Mouse (Mus musculus): Measurements from ENCODE around the gene Rin3.

GRCm38 (mm10) chr12:102348447-102348846 is 65.6 kb downstream of the Rin3 start:
- TF ChIP-seq USF1 (IDR thresholded peaks at IDR 0.05; ENCODE audit: low read depth, low read length) (no peak), UBTF (IDR thresholded peaks at IDR 0.05; ENCODE audit: borderline replicate concordance, insufficient read depth, low read depth, low read length) (no peak), POLR2A (IDR thresholded peaks at IDR 0.05; ENCODE audit: control insufficient read depth in 1 of 2, insufficient read depth in 1 of 2, low read depth in 1 of 2, low read length in 2 of 2, poor library complexity in 1 of 2) (no peak), MAZ (IDR thresholded peaks at IDR 0.05; ENCODE audit: low read depth, low read length) (no peak), EP300 (IDR thresholded peaks at IDR 0.05; ENCODE audit: low read depth in 1 of 2, low read length in 2 of 2) (no peak), CHD1 (IDR thresholded peaks at IDR 0.05; ENCODE audit: low read depth, low read length) (no peak), ZNF384 (IDR thresholded peaks at IDR 0.05; ENCODE audit: low read depth, low read length) (no peak), MAX (IDR thresholded peaks at IDR 0.05; ENCODE audit: low read length) (no peak), CHD2 (IDR thresholded peaks at IDR 0.05; ENCODE audit: low read length) (no peak), USF2 (IDR thresholded peaks at IDR 0.05; ENCODE audit: borderline replicate concordance in 1 of 2, insufficient read depth in 1 of 2, low read depth in 1 of 2, low read length in 2 of 2) (no peak)

Measured in MEL (cell line).